Mouse (Mus musculus) bone marrow, adult 2 months (tissue): ENCODE data around the gene Tbc1d7. TPM values are rescaled to one million over a fixed set of nuclear protein-coding genes. Genes with fewer than 3 reads are reported as not detected.

Experiments used
- H3K27ac ChIP-seq: fragments of 200-500 bp; 2 replicates; pipeline ENCODE4 v1.5.1; 2012; ENCODE audit warnings: low read depth, mild to moderate bottlenecking, control low read depth, inconsistent platforms, low read length; ENCODE audit not compliant: control insufficient read depth, poor library complexity, insufficient read depth
- H3K4me1 ChIP-seq: fragments of 200-500 bp; 2 replicates; pipeline ENCODE4 v1.6.1; 2011; ENCODE audit warnings: low read length; ENCODE audit not compliant: control insufficient read depth, insufficient read depth
- H3K4me3 ChIP-seq: fragments of 200-500 bp; replicated peaks from 2 replicates; pipeline ENCODE3; 2011; ENCODE audit warnings: mild to moderate bottlenecking, low read depth, low read length, control low read depth; ENCODE audit not compliant: control insufficient read depth
- CTCF ChIP-seq: fragments of 200-500 bp; IDR thresholded peaks from 2 replicates; pipeline ENCODE4 v1.5.1; 2011; ENCODE audit warnings: low read length, control low read depth; ENCODE audit not compliant: control insufficient read depth, insufficient read depth
- POLR2A ChIP-seq: fragments of 200-500 bp; IDR thresholded peaks from 2 replicates; pipeline ENCODE4 v1.6.1; 2011; ENCODE audit warnings: low read depth, mild to moderate bottlenecking, control low read depth, low read length, borderline replicate concordance; ENCODE audit not compliant: control insufficient read depth
- WGBS: fragments of 180-500 bp; shearing (Covaris S2); methylation state at CpG from one replicate; pipeline ENCODE4 v1.1.7; 2018; 5-methylcytosine and 5-hydroxymethylcytosine counted together
- polyA plus RNA-seq: library from polyadenylated mRNA; stranded (reverse); fragments of >200 nt; gene quantifications from 2 replicates; pipeline ENCODE4 v1.2.4, GENCODE M21; 2011; ENCODE audit warnings: low replicate concordance; ENCODE audit not compliant: missing spikeins, insufficient read depth, insufficient read length

Gene Tbc1d7
- polyA plus RNA-seq, 1 experiment = 11.1 TPM

DNA sequence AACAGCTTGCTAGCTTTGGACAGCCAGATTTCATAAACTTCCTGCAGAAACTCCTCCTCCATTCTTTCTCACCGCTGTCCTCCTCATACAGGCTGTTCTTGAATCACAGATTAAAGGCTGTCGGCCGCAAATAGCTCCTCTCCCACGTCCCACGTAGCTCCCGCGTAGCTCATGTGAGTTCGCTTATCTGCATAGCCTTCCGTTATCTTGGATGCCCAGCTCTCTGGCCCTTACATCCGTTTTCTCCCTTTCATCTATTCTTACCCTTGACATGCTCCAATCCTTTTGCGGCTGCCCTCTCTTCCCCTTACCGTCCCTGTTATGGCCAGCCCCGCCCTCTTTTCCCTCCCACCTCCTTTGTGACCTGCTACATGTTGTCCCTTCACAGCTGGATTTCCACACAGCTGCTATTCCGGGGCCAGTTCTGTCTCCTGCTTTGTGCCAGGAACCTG lies 20.5 kb upstream of the Tbc1d7 start:
- H3K27ac ChIP-seq = no peak overlapping the region; the same call in 1 of the 2 replicates
- H3K4me3 ChIP-seq = peak overlapping the region; percentile 26
- H3K4me1 ChIP-seq = peaks cover 6% of the 10 kb centered on the region
- no peak for TF ChIP-seq CTCF
- no peak for TF ChIP-seq POLR2A
- WGBS = under 1% methylated on average over 14 of the region's 14 CpGs

DNA sequence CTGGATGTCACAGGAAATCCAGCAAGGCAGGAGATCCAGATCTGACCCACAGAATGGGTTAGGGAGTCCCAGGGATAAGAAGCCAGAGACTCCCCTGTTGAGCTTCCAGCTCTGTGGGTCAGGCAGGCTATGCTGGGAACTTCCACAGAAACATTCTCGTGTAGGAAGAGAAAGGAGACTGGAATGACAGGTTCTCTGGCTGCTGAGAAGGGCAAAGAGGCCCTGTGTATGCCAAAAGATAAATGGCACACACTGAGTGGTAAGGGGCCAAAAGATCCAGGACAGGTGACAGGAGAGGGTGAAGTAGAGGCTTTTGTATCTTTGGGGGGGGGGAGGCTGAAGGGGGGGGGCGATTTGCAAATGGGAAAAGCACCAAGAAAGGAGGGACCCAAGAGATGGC lies 20.0 kb upstream of the Tbc1d7 start:
- TF ChIP-seq POLR2A (no peak), CTCF (no peak)
- peaks cover 6% of the 10 kb centered on the region for H3K4me1 ChIP-seq
- 15% methylated on average over 1 of the region's 2 CpGs for WGBS
- H3K4me3 ChIP-seq = no peak overlapping the region
- H3K27ac ChIP-seq = no peak overlapping the region; the same call in 1 of the 2 replicates

DNA sequence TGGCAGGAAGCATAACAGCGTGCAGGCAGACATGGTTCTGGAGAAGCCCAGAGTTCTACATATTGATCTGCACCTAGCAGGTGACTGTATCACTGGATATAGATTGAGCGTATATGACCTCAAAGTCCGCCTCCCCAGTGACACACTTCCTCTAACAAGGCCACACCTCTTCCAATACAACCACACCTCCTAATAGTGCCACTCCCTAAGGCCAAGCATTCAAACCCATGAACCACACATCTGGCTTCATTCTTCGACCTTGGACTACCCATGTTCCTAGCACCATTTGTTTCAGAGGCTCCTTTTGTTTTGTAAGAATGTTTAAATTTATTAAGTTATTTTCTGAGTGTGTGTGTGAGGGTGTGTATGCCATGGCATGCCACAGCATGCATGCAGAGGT lies 16.4 kb upstream of the Tbc1d7 start:
- Histone ChIP-seq H3K4me1 (peaks cover 8% of the 10 kb centered on the region), H3K27ac (no peak overlapping the region), H3K4me3 (no peak overlapping the region)
- 78% methylated on average over 4 of the region's 4 CpGs for WGBS
- TF ChIP-seq CTCF (no peak), POLR2A (no peak)

DNA sequence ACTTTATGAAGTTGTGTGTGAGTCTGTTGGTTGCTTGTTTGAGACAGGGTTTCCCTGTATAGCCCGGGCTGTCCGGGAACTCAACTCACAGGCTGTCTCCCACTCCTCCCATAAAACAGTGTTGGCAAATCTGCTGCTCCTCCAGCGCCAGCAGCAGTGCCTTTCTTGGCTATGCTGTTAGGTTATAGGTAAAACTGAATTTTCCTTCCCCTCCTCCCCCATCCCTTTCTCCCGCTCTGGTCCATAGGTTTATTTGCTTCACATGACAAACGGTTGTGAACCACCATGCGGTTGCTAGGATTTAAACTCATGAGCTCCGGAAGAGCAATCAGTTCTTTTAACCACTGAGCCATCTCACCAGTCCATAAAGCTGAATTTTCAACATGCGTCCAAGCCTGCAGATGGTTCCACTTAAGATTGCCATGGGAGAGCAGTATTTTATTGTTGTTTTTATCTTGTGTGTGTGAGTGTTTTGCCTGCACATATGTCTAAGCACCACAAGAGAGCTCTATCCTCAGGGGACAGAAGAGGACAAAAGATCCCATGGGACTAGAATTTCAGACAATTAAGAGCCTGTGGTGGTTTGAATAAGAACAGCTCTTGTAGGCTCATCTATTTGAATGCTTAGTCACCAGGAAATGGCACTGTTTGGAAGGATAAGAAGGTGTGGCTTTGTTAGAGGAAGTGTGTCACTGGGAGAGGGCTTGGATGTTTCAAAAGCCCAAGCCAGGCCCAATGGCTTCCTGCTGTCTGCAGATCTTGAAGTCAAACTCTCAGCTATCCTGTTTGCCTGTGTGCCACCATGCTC lies 12.2 kb upstream of the Tbc1d7 start:
- Histone ChIP-seq H3K27ac (peak overlapping the region; percentile 29; the same call in 1 of the 2 replicates), H3K4me1 (0 out of 2 replicates have a peak, but pooled peaks cover 2% of the 10 kb centered on the region), H3K4me3 (no peak overlapping the region)
- WGBS = 65% methylated on average over 8 of the region's 8 CpGs
- TF ChIP-seq POLR2A = no peak
- no peak for TF ChIP-seq CTCF

DNA sequence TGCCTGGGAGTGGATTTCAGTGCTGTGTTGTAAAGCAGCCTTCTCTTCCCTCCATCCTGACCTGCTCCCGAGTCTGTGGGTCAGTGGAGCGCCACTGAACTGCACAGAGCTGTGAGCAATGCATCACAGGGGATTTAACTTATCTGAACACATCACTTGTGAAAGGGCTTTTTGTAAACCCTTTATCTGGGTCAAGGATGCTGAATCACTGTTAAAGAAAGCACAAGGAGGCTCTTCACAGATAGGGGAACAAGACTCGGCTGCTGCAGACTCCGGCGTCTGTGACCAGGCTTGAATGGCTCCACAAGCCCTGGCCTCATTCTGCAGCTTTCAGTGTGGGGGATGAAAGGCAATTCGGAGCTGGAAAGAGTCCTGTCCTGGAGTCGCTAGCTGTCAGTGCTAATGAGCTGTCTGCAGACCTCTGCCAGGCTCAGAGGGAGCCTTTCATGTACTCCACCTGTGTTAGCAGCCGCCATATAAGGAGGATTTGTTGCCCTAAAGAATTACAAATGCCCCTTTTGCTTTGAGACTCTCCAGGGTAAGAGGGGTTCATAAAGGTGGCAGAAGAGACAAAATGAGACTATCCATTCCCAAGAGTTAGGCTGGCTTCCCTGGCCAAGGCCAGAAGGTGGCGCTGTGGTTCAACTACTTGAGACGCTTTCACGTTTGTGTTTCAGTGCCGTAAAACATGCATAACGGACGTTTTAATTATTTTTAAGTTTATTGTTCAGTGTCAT lies 11.3 kb upstream of the Tbc1d7 start:
- Histone ChIP-seq H3K4me1 (0 out of 2 replicates have a peak, but pooled peaks cover 2% of the 10 kb centered on the region), H3K4me3 (no peak overlapping the region), H3K27ac (no peak overlapping the region)
- TF ChIP-seq CTCF (peak; percentile 92), POLR2A (no peak)
- WGBS = 15% methylated on average over 14 of the region's 14 CpGs

DNA sequence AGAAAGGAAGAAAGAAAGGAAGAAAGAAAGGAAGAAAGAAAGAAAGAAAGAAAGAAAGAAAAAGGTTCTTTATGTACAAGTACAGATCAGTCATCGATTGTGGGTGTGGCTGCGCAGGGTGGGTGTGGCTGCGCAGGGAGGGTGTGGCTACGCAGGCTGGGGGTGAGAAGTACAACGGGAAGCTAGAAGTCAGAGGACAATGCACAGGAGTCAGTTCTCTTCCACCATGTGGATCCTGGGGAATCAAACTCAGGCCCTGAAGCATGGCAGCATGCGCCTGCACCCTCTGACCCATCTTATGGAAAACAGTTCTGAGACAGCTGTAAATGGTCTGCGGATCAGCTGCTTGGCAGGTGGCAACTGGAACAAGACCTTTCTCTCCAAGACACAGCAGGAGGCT lies 9.8 kb upstream of the Tbc1d7 start:
- 80% methylated on average over 7 of the region's 7 CpGs for WGBS
- 0 out of 2 replicates have a peak, but pooled peaks cover 2% of the 10 kb centered on the region for H3K4me1 ChIP-seq

DNA sequence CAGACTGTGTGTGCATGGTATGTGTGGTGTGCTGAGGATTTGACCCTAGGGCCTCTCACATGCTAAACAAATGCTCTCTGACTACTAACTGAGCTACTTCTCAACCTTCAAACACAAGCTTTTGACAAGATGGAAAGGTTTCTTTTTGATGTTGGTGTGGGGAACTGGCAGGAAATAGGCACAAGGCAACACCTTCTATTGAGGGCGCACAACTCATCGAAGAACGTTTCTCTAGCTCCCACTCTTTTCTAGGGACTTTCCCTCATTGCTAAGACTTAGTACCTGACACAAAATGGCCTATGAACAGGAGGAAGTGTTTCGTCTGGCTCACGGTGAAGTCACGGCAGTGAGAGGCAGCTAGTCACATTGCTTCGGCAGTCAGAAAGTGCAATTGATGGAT lies 6.0 kb upstream of the Tbc1d7 start:
- Histone ChIP-seq H3K27ac (no peak overlapping the region), H3K4me3 (no peak overlapping the region), H3K4me1 (no peaks in the 10 kb centered on the region)
- 56% methylated on average over 7 of the region's 7 CpGs for WGBS
- TF ChIP-seq POLR2A = no peak
- TF ChIP-seq CTCF = no peak

More for the DNA sequence above, 9.8 kb upstream of the Tbc1d7 start:
- TF ChIP-seq POLR2A (no peak), CTCF (no peak)
- Histone ChIP-seq H3K4me3 (no peak overlapping the region), H3K27ac (no peak overlapping the region)

DNA sequence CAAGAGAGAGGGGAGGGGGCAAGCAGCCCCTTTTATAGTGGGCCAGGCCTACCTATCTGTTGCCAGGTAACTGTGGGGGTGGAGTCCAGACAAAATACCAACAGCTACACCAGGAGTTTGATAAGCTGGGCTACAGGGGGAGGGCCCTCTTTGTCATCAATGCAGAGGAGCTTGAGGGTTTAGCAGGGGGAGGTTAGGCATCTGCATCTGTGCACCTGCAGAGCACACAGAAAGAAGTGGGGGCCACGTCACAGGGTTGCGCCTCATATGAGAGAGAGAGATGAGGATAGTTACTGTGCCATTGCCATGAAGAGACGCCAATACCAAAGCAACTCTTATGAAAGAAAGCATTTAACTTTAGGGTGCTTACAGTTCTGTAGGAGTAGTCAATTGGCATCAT lies 5.4 kb upstream of the Tbc1d7 start:
- WGBS = 90% methylated on average over 3 of the region's 3 CpGs
- no peak for TF ChIP-seq CTCF
- no peak for TF ChIP-seq POLR2A
- Histone ChIP-seq H3K27ac (no peak overlapping the region), H3K4me1 (no peaks in the 10 kb centered on the region), H3K4me3 (no peak overlapping the region)

DNA sequence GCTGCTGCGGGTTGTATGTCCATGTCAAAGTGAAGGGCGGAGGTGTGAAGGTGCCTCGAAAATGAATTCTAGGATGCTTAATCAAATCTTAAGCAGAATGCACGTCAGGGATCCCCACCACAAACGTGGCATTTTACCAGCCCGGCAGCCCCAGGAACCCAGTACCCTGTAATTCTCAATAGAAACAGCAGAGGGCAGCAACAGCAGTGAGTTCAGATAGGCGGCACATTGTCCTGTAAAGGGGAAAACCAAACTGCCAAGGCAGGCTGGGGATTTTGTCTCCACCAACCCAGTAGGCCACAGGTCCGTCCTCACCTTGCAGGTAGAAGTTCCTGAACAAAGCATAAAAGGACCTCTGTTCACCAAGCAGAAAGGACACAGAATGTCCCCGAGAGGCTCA lies 2.0 kb upstream of the Tbc1d7 start:
- WGBS = 15% methylated on average over 9 of the region's 9 CpGs
- H3K4me3 ChIP-seq = no peak overlapping the region
- no peak overlapping the region; the same call in 1 of the 2 replicates for H3K27ac ChIP-seq
- no peaks in the 10 kb centered on the region for H3K4me1 ChIP-seq
- peak; percentile 64 for TF ChIP-seq CTCF
- TF ChIP-seq POLR2A = no peak
